Comparison of ENCODE assay signal across 12 mouse cellular contexts in the genomic region with DNA sequence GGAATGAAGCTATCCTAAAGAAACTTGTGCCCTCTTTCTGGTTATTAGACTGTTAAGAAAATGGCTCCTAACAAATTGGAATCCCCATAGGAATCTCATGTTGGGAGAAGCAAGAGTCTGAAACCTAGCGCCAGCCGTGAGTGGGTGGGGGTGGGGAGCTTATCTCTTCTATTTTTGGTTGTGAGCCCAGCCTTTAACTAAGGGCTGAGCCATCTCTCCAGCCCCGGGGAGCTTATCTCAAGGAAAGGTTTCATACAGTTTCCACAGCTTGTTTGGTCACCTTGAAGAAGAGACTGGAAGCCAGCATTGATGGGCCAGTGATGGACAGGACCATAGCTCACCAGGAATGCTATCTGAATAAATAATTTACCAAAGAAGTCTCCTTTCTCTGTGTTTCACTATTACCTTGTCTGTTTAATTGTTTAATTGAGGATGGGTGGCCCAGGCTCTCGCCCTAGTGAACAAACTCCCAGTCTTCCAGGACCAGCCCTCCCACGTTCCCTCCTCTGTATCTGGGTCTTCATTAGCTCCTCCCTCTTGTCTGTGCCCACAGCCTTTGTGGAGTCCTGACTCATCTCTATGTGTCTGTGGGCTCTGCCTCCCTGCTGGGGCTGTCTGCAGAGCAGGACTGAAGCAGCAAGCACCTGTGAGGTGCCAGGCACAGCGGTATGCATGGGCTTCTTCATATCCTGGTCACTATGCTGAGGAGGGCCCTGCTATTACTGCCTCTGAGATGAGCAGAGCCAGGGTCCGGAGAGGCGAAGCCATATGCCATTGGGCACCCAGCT.
DNase-seq lines count a peak whose midpoint lies in the region; ATAC-seq and TF ChIP-seq lines count a peak whose summit lies in the region.
"Had no signal": no experiment of that assay in that cellular context is flagged by ENCODE, and none has a peak within 500 bp of the region (broad histone marks: within the 10 kb centered on the region; RNA-seq: fewer than 3 reads in every experiment).

No protein-coding gene starts in this region.

- TF ChIP-seq POLR2A in cortical plate, adult 2 months (IDR thresholded peaks at IDR 0.05; ENCODE audit: extremely low read depth, insufficient read depth, low read length) = peak; percentile 47; the same call in 1 of the 2 replicates

- DNase-seq in heart, postnatal 10 days = no peak
- DNase-seq in kidney, postnatal 10 days = no peak
- peak; percentile 81 for DNase-seq in Muller cell, postnatal 12 days (ENCODE audit: inconsistent ontology term)
- DNase-seq in embryo, embryonic 9.5 days (ENCODE audit: extremely low spot score) = no peak
- DNase-seq: cerebellum, postnatal 36 days; thymus, postnatal 14 days had no signal

- TF ChIP-seq CTCF in cortical plate, adult 2 months (IDR thresholded peaks at IDR 0.05; ENCODE audit: extremely low read depth, insufficient read depth, low read length) = no peak

- H3K4me3 ChIP-seq in heart, embryonic 11.5 days (ENCODE audit: low read depth, low read length) = no peak overlapping the region
- H3K4me3 ChIP-seq in kidney, embryonic 15.5 days (replicated peaks) = no peak overlapping the region
- H3K4me3 ChIP-seq in cortical plate, adult 2 months (ENCODE audit: insufficient read depth, low read length) = no peak overlapping the region
- H3K4me3 ChIP-seq: midbrain, embryonic 12.5 days; neural tube, embryonic 12.5 days had no signal

- no peaks in the 10 kb centered on the region for H3K27me3 ChIP-seq in heart, embryonic 11.5 days (ENCODE audit: control insufficient read depth, insufficient read depth, low read length)
- H3K27me3 ChIP-seq in kidney, embryonic 15.5 days = no peaks in the 10 kb centered on the region
- H3K27me3 ChIP-seq: midbrain, embryonic 12.5 days; neural tube, embryonic 12.5 days had no signal

- H3K9ac ChIP-seq in heart, embryonic 11.5 days (ENCODE audit: low read depth, low read length) = 0 out of 2 replicates have a peak overlapping the region, but pooled peaks have one; percentile 43
- H3K9ac ChIP-seq in kidney, embryonic 15.5 days = no peak overlapping the region
- H3K9ac ChIP-seq: midbrain, embryonic 12.5 days; neural tube, embryonic 12.5 days had no signal

- no peaks in the 10 kb centered on the region for H3K36me3 ChIP-seq in heart, embryonic 11.5 days (ENCODE audit: control insufficient read depth, insufficient read depth, low read length)
- peaks cover 4% of the 10 kb centered on the region; the same call in 1 of the 2 replicates for H3K36me3 ChIP-seq in kidney, embryonic 15.5 days

- H3K4me1 ChIP-seq in heart, embryonic 11.5 days (ENCODE audit: control insufficient read depth, insufficient read depth, low read length) = peaks cover 53% of the 10 kb centered on the region
- H3K4me1 ChIP-seq in kidney, embryonic 15.5 days = peaks cover 28% of the 10 kb centered on the region
- peaks cover 12% of the 10 kb centered on the region for H3K4me1 ChIP-seq in cortical plate, adult 2 months (ENCODE audit: control insufficient read depth, insufficient read depth, low read length)

- ATAC-seq in heart, embryonic 11.5 days (replicated peaks; ENCODE audit: insufficient number of reproducible peaks, low FRiP score, low TSS enrichment) = no peak
- peak; percentile 52; the same call in 1 of the 2 replicates for ATAC-seq in kidney, embryonic 15.5 days (replicated peaks; ENCODE audit: low FRiP score)
- ATAC-seq: CD4-positive, CD25-positive, alpha-beta regulatory T cell, adult 4 months had no signal

- no peaks in the 10 kb centered on the region for H3K9me3 ChIP-seq in heart, embryonic 11.5 days (replicated peaks; ENCODE audit: control insufficient read depth, low read length)
- no peaks in the 10 kb centered on the region for H3K9me3 ChIP-seq in kidney, embryonic 15.5 days (replicated peaks)
- H3K9me3 ChIP-seq: midbrain, embryonic 12.5 days; neural tube, embryonic 12.5 days had no signal

- intact Hi-C loops in heart, postnatal 10 days (cut with DNase I) = no loop called here

- WGBS in heart, embryonic 11.5 days (ENCODE audit: insufficient replicate concordance) = 42% methylated on average over 8 of the region's 8 CpGs
- WGBS in kidney, embryonic 15.5 days = 69% methylated on average over 8 of the region's 8 CpGs

- peak overlapping the region; percentile 93 for H3K27ac ChIP-seq in heart, embryonic 11.5 days (ENCODE audit: low read depth, low read length)
- H3K27ac ChIP-seq in kidney, embryonic 15.5 days = 0 out of 2 replicates have a peak overlapping the region, but pooled peaks have one; percentile 22
- H3K27ac ChIP-seq in cortical plate, adult 2 months (ENCODE audit: insufficient read depth, low read length) = peak overlapping the region; percentile 67
- H3K27ac ChIP-seq: midbrain, embryonic 12.5 days; neural tube, embryonic 12.5 days had no signal

- 0 out of 2 replicates have a peak overlapping the region, but pooled peaks have one; percentile 23 for H3K4me2 ChIP-seq in heart, embryonic 11.5 days
- no peak overlapping the region for H3K4me2 ChIP-seq in kidney, embryonic 15.5 days
- H3K4me2 ChIP-seq: midbrain, embryonic 12.5 days; neural tube, embryonic 12.5 days had no signal

Comparison
In these comparisons a context has a peak if more than half of its experiments do, and no peak if none do; other contexts are left out.
1. H3K27ac ChIP-seq: peak in every context shown above with its lines; median percentile 93 in heart, embryonic 11.5 days; 67 in cortical plate, adult 2 months; 22 in kidney, embryonic 15.5 days.